Mouse (Mus musculus) adrenal gland, postnatal 36 days (tissue): Measurements from ENCODE around the gene Kif18a. TPM values are rescaled to one million over a fixed set of nuclear protein-coding genes. Genes with fewer than 3 reads are reported as not detected.
A peak's percentile ranks its signal among the peaks of the same experiment; 100 is the strongest.

Source experiments
- DNase-seq, 2 experiments: peaks; one replicate each; pipeline ENCODE4 v3.0.0; 2021; ENCODE audit warnings: mixed read lengths in 1 of 2
- long read RNA-seq, 2 experiments: library from polyadenylated mRNA; stranded (forward); transcript quantifications; one replicate each; pipeline ENCODE4 v2.0.0; 2021; ENCODE audit warnings: borderline sequencing depth in 2 of 2
- total RNA-seq, 2 experiments: library from RNA; stranded (reverse); gene quantifications; 2 replicates each; pipeline ENCODE4 v1.2.3; 2021

The Kif18a gene
- total RNA-seq, result 1 to 10 TPM in 1 of 2 experiments, under 1 TPM in 1; 0.93 to 1.2 TPM
- long read RNA-seq, experiment 1, result 0 reads
- long read RNA-seq, experiment 2, partial matches to known transcripts, result 0 of 1 reads
- long read RNA-seq, experiment 2, other reads (novel, unspliced or antisense), result 0 of 1 reads

DNA sequence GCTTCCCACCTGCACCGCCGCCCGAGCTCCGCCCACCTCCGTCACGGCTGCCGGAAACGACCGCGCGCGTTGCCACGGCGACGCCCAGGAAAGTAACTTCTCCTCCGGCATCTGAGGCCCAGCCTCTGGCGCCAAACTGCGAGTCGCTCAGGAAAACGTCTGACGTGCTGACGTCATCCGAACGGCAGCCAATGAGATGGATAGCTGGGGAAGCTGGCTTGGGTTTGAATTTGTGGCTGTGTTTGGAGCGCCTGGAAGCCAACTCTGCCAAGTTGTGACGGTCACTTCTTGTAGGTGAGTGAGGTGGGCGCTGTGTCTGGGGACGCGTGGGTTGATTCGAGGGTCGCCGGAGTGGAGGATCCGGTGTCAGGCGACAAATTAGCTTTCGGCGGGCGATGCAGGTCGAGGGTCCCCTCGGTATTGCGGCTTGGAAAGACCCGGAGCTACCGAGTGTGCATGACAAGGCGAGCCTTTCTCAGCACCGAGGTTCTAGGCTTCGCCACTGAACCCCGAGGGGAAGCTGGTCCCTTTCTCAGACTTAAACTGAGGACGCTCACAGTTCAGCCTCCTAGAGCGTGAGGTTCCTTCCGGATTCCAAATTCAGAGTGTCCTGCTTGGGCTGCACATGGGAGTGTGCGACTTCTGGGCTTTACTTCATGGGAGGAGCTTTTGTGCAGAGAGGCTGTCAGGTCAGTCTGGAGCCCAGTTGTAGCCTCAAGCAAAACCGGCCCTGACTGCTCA, at the start of gene Kif18a, which contains the start of gene Mettl15:
Gene Kif18a (plus strand): TSS at position 139 of the 741 bp plus-strand sequence.
Gene Mettl15 (minus strand): TSS at position 149 of the 741 bp plus-strand sequence.
- peak; percentile 96 to 97 for DNase-seq

DNA sequence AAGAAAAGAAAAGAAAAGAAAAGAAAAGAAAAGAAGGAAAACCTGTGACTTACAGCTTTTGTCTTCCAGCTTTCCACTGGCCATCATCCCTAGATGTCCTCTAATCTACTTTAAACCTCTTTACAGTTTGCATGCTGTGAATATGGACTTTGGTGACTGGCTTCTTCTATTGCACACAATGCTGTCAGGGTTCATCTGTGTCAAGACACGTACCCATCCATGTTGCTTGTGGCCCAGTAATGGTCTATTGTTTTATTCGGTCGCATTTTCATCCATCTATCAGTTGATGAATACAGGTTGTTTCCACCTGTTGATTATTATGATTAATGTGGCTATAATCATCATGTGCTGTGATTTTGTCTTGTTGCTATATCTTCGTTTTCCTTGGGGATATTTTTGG, 46.7 kb upstream of the Kif18a start:
- DNase-seq, result no peak

DNA sequence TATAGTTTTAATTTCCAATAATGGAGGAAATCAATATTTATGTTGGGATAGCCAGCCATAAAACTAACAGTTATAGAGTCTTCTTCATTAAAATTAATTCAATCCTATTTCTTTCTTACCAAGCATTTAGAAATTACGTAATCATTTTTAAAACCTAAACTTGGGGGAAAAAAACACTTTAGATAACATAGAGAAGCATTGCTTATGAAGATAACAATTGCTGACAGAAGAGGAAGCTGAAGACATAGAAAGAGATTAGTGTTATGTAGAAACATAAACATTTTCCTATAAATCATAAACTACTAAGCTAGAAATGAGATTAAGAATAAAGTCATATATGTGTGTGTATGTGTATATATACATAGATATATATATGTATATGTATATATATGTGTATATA, 44.8 kb upstream of the Kif18a start:
- no peak for DNase-seq

DNA sequence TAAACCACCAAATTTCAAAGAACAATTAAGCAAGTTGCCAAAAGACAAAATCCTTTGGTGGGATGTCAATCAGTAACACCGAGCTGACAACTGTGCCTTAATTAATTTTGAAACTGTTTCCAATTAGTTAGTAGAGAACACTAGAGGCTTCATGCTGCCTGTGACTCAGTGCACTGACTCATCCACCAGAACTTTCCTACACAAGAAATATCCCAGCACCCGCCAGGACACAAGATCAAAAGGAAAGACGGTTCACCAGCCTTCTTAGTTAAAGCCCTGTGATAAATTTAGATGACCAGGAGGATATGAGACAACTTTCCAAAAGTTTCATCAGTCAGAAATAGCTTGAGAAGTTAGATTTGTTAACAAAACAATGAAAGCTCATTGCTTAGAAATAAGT, 38.6 kb upstream of the Kif18a start:
- DNase-seq, result peak; percentile 55 to 63

DNA sequence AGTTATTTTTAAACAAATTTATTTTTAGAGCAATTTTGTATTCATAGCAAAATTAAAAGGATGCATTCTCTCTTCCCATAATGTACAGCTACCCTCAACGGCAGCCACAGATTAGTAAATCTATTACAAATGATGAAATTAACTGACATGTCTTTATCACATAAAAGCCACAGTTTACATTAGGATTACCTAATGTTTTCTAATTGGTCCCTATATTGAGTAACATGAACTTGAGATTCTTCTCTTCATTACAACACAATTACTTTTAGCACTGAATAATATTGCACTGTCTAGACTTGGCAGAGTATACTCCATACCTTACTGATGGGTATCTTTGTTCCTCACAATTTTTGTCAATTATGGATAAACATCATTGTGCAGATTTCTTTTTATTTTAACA, 17.8 kb upstream of the Kif18a start:
- DNase-seq, result no peak

DNA sequence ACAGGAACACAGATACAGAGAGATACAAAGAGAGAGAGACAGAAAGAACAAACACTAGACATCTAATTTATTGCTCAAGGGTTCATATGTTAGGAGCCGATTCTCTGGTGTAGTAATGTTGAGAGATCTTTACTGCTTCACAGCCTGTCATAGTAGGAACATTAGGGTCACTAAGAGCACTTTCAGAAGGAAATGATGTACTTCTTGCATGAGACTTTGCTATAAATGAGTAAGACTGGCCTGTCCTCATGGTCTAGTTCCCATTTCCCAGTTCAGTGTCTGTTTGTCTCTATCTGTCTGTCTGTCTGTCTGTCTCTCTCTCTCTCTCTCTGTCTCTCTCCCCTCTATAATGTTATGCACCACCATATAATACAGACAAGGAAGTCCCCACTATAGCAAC, 7.4 kb upstream of the Kif18a start:
- no peak for DNase-seq

DNA sequence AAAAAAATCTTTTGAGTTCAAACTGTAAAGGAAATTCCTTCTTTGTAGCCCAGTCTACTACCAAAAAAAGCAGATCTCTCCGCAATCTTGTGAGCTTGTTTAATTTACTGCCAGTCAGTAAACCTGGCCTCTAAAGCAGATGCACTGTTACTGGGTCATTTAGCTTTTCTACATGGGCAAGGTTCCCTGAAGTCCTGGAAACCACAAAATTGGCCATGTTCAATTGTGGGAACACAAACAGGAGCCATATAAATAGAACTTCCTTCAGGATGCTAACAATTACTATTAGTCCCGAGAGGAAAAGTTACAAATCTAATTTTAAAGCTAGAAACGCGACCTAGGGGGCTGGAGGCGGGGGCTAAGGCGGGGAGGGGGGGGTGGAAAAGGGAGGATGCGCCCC, 2.9 kb upstream of the Kif18a start:
- no peak for DNase-seq

DNA sequence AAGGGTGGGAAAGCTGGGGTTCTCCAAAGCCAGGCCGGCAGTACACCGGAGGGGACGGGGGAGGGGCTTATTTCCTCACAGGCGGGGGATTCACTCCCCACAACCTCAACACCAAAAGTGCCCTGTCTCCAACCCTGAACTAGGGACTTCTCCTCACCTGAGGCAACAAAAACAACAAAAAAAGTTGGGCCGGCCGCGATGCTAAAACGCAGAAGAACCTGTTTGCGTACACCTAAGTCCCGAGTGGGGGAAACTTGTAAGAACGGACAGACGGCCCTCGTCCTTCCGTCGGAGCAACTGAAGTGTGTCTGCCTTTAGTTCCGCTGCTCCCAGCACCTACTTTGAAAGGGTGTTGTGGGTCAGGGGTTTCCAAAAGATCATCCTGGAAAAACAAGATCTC, 2.5 kb upstream of the Kif18a start:
- DNase-seq, result peak; percentile 61 to 67

DNA sequence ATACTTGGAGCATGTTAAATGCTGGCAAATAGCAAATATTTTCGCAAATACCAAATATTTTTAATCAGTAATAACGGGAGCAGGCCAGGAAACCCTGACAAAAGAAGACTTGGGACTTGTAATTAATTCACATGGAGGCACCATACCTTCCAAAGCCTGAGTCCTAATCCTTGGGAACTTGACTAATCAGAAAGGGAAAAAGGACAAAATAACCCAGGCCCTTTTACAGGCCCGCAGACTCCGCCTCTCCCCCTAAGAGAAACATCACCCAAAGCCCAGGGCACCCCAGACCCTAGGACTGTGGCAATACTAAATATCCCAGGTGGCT, 302 bp upstream of the Kif18a start:
- no peak for DNase-seq

DNA sequence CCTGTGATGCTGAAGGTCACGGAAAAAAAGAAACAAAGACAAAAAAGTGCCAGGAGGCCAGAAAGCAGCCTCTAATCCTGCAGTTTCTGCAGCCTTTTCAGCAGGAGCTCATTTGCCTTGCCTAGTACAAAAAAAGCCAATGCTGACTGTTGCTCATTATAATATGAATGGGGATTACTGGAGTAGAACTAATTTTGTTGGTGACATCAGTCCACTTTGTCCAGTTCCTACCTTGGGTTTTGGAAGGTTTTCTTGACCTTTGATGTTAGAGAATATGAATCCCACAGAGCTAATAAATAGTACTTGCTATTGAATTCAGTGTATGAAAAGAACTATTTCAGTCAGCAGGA, 778 bp downstream of the Kif18a start:
- no peak for DNase-seq

DNA sequence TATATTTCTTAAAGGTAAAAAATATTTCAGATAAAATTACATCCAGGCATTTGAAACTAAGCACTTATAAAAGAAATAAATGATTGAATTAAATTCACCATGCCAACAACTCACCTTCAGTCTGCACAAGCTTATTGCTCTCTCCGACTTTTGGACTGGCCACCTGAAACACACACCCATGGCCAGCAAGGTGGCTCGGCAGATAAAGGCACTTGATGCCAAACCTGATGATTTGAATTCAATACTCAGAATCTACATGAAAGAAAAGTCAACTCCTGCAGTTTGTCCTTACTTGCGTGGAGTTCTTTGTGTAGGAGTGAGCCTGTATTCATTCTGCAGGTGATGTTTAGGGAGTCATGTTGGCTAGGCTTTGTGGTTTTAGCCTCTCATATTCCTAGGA, 3.6 kb downstream of the Kif18a start:
- no peak for DNase-seq

DNA sequence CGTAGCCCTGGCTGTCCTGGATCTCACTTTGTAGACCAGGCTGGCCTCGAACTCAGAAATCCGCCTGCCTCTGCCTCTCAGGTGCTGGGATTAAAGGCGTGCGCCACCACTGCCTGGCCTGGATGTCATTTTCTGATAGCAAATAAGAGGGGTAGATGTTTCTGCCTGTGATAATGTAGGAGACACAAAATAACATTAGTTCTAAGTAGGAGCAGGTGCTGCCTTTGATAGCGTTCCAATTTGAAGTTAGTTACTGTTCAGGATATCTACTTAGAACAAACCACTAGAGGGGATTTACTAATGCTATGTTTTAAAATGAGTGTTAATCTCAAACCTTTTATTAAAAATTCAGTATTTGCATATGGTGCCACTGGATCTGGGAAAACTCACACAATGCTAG, 8.8 kb downstream of the Kif18a start:
- DNase-seq, result no peak

DNA sequence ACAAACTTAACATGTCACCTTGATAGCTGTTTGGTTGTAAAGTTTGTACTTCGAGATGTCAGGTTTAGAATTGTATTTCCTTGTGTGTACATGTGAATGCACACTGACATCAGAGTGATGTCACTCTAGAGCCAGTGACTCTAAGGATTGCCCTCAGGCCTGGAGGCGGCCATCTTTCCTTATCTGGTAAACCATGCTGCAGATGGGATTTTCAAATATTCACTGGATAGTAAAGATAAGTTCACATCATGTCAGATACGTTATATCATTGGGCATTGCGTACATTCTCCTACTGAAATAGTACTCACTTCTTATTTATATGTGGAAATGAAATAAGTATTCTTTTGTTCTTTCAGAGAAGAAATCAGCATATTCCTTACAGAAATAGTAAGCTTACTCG, 15.7 kb downstream of the Kif18a start:
- DNase-seq, result no peak

DNA sequence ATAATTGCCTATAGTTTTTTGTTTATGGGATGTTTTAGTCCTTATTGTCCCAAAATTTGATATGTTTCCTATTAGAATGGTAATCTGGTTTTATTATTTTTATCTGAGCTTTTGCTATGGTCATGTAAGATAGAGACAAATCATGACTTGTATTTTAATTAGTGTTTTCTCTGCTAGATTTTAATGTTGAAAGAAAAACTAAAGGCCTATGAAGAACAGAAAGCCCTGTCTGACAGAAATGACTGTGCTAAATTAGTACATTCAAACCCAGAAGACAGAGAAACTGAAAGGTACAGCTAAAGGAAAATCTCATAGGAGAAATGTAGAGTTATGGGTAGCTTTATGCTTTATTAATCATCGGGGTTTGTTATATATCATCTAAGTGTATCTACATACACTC, 17.6 kb downstream of the Kif18a start:
- no peak for DNase-seq

DNA sequence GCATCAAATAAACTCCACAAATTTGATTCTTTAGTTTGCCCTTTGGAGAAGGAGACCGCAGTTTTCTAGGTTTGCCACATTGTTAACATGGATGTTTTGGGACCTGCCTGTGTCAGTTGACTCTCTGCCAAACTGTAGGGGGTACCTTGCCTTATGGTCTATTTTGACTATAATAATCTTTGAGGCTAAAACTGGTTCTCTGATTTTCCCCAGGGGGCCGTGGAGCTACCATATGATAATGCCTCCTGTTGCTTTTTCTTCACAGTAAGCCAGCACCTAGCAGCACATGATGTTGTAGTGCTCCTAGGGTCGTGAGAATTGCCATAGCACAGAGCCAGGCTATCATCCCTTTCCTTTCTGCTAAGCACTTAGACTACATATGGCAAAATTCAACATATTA, 21.7 kb downstream of the Kif18a start:
- DNase-seq, result no peak

DNA sequence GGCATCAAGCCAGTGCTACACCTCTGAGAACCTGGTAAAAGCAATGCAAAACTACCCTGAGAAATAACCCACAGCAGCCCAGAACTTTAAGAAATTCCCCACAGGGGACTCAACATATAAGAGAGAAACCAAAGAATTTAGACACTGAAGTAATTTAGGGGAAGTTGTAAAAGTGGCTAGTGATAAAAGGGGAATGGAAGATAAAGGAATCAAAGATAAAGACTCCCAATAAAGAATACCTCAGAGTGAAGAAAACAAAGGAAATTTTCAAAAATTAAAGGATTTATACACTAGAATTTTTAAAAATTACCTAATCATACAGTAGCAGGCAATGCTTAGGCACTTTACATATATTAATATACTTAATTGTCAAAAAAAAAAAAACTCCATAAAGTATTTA, 23.1 kb downstream of the Kif18a start:
- DNase-seq, result no peak

DNA sequence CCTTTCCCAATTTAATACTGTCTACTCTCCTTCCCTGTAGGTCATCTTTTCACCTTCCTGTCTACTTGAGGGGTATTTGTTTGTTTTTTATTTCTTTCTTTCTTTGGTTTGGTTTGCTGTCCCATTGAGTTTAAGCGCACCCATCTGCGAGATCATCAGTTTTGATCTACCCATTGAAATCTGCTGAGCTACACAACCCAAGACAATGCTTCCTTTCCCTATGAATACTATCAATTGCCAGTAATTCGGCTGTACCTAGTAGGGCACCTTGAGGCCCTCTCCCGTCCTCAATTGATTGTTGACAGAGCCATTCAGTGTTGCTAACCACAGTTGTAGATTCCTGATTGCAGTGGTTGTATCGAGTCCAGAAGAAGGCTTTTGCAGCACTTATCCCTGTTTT, 30.8 kb downstream of the Kif18a start:
- no peak for DNase-seq

DNA sequence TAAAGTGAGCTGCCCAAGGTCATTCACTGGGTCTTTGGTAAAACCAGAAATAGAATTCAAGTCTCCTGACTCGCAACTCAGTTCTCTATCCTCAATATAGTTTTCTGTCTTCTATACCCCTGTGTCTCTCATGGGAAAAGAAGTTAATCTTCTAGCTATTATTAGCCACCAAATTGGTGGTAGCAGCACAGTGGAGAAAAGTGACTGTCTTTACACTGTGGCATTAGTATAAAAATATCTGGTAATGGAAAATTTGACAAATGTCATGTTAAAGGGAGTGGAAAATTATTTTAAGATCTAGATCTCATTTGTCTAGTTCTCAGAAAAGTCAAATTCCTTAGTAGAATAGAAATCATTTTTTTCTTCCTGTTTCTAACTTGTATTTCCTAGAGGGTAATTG, 51.3 kb downstream of the Kif18a start:
- no peak for DNase-seq

DNA sequence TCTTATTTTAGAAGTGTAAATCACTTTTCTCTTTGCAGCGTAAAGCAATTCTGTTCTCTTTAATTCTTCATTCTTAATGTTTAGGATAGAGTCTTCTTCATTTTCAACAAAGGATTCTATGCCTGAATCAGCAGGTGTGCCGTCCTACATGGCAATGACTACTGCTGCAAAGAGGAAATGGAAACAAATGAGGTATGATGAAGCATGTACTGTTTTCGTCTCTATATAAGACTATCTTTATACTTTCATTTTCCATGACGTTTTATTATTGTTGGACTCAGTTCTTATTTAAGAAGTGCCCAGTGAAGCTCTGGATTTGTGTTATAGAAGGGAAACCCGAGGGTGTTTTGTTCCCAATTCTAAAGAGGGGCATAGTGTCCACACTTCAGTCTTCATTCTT, 53.7 kb downstream of the Kif18a start:
- DNase-seq, result no peak

DNA sequence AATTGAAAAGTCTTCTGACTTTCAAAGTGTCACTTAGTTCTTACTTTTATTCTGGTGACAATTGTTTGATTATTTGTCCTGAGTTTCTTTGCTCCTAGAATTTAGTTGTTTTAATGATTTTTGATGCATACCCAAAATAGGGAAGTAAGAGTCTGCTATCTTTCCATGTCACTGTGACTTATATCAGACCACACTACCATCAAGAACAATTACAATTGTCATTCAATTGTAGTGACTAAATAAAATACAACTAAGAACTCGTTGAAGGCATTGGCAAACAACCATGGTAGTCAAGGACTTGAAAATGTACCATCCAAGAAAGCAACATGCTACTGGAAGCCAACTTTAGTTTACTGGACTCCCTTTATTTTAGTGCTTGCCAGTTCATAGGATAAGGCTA, 55.2 kb downstream of the Kif18a start:
- no peak for DNase-seq

DNA sequence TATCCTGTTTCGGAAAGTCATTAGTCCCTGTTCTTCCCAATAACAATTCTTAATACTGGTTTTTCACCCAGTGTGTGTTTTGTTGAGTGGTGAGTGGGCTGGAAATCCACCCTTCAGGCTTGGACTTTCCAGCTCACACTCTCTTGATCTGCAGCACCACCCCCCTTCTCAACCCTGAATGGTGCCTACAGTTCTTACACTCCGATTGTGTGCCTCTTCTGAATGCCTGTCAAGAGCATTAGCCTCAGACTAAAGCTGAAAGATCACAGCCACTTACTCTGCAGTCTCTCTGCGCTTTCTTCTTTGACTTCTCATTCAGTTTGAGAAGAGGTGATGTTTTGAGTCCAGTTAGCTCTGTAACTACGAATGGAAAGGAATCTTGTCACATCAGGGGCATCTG, 64.8 kb downstream of the Kif18a start:
- no peak for DNase-seq

DNA sequence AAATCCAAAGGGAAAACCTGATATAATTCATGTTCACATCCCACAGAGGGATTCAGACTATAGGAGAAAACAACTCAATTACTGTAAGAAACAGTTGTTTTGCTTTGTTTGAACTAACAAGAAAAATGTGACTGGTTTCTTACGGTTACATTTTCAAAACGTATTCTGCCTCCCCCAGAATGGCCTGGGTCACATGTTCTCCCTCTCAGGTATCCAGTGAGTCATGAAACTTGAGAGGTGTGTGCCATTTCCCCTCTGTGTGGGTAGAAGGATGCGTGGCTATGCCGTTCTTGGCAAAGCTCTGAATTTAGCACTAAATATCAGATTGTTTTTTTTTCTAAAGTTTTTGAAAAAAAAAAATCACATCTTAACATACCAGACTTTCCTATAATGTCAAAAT, 68.2 kb downstream of the Kif18a start:
- DNase-seq, result no peak

DNA sequence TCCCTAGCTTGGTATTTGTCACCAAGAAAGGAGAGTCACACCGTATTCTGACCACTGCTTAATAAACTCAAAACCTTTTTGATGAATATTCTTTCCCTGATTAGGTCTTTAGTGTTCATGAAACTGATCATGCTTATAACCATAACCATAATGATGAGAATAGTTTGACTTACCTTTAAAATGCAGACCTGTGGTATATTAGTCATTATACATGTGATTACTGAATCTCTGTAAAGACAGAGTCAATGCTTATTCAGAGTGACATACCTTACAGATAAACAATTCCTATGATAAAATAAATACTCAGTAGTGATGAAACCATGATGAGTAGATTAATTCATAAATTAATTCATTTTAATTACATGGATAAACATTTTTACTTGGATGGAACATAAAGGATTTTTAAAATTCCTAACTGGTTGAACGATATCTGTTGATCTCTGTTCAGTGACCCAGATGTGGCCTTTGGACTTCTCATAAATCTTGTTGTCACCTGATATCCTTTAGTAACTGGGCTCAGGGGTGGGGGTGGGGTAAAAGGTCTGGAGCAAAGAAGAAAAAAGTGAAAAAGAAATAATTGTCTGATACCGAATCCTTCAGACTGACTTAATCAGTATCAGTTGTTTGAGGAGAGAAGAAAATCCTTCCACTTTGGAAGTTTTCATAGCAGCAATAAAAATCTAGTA, 78.1 kb downstream of the Kif18a start:
- DNase-seq, result no peak

DNA sequence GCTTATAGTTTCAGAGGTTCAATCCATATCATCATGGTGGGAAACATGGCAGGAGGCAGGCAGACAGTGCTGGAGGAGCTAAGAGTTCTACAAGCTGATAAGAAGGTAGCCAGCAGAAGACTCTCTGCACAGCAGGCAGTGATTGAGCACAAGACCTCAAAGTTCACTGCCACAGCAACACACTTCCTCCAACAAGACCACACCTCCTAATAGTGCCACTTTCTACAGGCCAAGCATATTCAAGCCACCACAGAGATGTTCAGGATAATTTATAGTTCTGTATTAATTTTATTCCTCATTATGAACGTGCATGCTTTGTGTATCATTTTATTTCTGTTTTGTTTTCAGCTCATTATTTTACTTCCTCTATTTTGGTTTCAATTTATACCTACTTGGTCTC, 85.4 kb downstream of the Kif18a start:
- DNase-seq, result no peak
